Mouse (Mus musculus) bone marrow macrophage, adult 2 months (primary cell): ENCODE results near the gene Atox1.

ENCODE experiments used
- CTCF ChIP-seq: IDR thresholded peaks from 2 replicates; pipeline ENCODE4 v1.5.1; 2012; ENCODE audit warnings: low read depth, mild to moderate bottlenecking, low read length, moderate library complexity
- POLR2A ChIP-seq: IDR thresholded peaks from 2 replicates; pipeline ENCODE4 v1.6.1; 2012; ENCODE audit warnings: mild to moderate bottlenecking, low read depth, low read length, borderline replicate concordance

DNA sequence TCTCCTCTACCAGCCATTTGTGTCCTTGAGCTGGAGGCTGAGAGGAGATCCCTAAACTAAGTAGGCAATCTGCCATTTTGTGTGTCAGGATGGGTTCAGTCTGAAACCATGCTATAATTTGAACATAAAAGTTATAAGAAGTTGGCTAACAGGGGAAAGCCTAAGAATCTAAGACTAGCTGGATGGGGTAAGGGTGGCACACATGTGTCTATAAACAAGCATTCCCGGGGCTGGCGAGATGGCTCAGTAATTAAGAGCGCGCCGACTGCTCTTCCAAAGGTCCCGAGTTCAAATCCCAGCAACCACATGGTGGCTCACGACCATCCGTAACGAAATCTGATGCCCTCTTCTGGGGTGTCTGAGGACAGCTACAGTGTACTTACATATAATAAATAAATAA, 1.1 kb upstream of the Atox1 start:
- TF ChIP-seq CTCF (no peak), POLR2A (no peak)
